Mouse (Mus musculus): ENCODE measurements around the gene Acot6.
"Not testable (repeated sequence)": the region's sequence is repeated elsewhere in the genome, so short reads cannot be mapped to it uniquely, and the experiment has no call there.

The Acot6 gene

DNA sequence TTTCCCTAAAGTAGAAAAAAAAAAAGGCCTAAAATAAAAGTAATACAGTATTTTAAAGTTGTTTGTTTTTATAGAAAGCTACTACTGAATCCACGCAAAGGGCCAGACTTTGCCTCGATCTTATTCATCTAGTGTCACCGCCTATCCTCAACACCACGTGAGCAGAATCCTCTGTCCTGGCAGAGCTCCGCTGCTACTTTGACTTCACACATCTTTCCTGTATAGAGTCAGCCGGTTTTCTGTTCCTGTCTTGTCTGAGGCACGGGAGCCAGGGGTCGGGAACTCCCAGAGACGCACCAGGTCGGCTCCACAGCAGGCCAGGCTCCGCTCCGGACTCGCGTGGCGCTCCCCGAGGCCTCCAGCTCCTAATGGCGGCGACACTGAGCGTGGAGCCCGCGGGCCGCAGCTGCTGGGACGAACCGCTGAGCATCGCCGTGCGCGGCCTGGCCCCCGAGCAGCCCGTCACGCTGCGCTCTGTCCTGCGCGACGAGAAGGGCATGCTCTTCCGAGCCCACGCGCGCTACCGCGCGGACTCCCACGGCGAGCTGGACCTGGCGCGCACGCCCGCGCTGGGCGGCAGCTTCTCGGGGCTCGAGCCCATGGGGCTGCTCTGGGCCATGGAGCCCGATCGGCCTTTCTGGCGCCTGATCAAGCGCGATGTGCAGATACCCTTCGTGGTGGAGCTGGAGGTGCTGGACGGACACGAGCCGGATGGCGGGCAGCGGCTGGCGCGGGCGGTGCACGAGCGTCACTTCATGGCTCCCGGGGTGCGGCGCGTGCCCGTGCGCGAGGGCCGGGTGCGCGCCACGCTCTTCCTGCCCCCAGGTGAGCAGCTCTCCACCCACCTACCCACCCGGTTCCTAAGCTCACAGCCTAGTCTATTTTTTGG is at the start of gene Acot6:
Gene Acot6, plus strand, starts transcription at position 51 of the 889 bp plus-strand sequence.
- DNase-seq, result peak; percentile 15

DNA sequence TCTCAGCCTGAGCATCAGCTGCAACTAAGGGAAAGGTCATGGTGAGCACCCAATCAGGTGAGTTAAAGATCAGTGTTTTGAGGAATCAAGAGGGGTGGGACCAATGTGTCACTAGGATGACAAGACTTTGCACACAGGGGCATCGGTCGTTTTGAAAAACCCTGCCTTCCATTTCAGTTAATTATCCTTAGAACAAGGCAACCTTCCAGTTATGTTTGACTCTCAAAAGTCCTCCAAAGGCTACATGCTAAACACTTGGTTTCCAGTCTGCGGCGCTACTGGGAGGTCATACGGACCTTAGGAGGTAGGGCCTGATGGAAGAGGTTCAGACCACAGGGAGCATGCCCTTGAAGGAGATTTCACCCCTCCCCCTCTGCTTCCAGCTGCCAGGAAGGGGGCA is 49.7 kb upstream of the Acot6 start:
- not testable (repeated sequence) for DNase-seq

GRCm38 (mm10) chr12:84051937-84052474 is 48.4 kb upstream of the Acot6 start, which contains the start of gene Acot3:
Gene Acot3, plus strand, starts transcription at chr12:84052144.
- DNase-seq, result no peak

DNA sequence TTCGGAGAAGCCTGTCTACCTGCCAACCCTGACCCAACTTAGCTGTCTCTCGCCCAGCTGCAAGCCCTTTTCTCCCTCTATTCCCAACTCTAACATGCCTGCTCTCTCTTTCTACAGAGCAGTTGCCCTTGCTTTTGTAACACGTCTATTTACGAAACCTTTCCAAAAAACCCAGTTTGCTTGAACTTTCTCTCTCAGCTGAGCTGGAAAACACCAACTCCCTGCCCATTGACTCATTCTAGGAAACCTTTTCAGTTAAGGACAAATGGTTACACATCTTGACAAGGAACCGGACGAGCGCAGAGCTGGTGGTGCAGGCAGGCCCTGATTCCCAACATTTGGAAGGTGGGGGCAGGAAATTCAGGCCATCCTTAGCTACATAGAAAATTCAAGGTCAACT is 47.8 kb upstream of the Acot6 start:
- no peak for DNase-seq

- DNase-seq, result no peak
These were observed 47.3 kb upstream of the Acot6 start for GRCm38 (mm10) chr12:84053173-84053572.

DNA sequence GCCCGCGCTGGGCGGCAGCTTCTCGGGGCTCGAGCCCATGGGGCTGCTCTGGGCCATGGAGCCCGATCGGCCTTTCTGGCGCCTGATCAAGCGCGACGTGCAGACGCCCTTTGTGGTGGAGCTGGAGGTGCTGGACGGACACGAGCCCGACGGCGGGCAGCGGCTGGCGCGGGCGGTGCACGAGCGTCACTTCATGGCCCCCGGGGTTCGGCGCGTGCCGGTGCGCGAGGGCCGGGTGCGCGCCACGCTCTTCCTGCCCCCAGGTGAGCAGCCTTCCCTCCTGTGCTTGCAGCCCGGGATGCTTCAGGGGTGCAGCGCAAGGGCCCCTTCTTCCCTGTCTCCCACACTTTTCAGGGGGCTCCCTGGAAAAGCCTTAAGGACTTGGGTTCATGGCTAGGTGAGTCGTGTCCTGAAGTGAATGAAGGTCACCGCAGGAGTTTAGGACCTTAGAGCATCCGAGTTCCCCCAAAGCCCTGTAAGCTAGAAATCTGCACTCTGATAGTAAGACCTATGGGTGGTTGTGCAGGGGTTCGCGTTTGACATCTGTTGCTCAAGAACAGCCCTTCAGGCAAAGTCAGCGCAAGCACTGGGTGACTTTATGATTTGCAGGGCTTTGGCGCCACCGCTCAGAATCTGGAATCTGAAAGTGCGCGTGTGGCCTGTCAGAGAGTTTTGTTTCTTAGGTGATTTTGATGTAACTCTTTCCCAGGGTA is 46.6 kb upstream of the Acot6 start:
- DNase-seq, result no peak

DNA sequence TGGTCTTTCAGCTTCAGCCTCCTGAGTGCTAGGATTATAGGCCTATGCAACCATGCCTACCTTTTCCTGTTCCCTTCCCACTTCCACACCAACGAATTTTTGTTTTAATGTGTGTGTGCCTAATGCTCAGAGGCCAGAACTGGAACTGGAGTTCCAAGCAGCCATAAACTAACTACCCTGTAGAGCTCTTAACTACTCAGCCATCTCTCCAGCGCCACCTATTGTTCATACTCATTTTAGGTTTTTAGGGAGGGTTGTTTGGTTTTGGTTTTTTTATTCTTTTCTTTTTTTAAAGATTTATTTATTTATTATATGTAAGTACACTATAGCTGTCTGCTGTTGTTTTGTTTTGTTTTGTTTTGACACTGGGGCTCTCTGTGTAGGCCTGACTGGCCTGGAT is 39.5 kb upstream of the Acot6 start:
- DNase-seq, result no peak

DNA sequence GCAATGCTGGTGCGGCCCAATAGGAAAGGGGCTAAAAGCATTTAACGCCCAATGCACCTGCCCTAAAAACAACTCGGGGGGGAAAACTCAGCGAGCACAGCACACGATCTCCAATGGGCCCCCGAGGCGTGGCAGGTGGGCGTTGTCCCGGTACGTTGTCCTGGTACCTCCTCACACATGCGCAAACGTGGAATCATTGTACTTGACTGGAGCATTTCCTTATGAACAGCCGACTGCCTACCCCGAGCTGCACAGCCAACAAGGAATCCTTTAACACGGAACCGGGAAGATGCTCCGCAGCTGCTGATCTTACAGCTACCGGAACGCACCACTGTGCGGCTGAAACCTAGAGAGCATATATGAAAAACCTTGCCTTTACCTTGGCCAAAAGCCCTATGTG is 38.1 kb upstream of the Acot6 start:
- DNase-seq, result no peak

DNA sequence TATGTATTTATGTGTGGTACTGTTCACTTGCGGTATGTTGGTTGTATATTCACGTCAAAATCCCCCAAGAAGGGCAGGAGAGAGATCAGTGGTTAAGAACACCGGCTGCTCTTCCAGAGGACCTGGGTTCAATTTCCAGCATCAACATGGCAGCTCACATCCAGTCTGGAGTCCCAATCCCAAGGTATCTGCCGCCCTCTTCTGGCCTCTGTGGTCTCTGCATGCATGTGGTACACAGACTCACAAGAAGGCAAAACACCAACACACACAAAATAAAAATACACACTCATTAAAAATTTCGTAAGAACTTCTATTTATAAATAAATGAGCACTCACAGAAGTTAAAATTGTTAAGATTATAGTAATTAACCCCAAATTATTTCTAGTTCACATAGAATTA is 37.2 kb upstream of the Acot6 start:
- DNase-seq, result no peak

- no peak for DNase-seq
These were observed 36.6 kb upstream of the Acot6 start for GRCm38 (mm10) chr12:84063833-84064232.

DNA sequence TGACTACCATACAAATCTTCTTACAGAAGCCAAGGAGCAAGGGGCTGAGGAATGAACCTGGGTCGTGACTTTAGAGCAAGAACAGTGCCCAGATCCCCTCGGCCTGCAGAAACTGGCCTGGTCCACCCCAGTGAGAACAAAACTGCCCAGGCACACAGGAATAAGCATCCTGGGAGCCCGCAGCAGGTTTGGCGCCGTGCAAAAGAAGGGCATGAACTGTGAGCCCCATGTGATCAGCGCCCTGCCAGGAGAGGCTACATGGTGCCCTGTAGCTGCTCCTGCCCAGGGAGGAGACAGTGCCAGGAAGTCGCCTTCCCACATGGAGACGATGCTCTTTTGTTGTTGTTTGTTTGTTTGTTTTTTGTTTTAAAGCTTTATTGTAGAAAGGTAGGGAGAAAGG is 35.8 kb upstream of the Acot6 start:
- DNase-seq, result no peak

- DNase-seq, result no peak
These were observed 32.7 kb upstream of the Acot6 start for GRCm38 (mm10) chr12:84067752-84068151.

GRCm38 (mm10) chr12:84068296-84068695 is 32.2 kb upstream of the Acot6 start:
- DNase-seq, result no peak

GRCm38 (mm10) chr12:84068986-84069385 is 31.5 kb upstream of the Acot6 start, which contains the start of gene Acot5:
Gene Acot5, plus strand, starts transcription at chr12:84069325.
- DNase-seq, result no peak

- peak; percentile 18 for DNase-seq
These were observed 30.9 kb upstream of the Acot6 start for GRCm38 (mm10) chr12:84069582-84069981.

DNA sequence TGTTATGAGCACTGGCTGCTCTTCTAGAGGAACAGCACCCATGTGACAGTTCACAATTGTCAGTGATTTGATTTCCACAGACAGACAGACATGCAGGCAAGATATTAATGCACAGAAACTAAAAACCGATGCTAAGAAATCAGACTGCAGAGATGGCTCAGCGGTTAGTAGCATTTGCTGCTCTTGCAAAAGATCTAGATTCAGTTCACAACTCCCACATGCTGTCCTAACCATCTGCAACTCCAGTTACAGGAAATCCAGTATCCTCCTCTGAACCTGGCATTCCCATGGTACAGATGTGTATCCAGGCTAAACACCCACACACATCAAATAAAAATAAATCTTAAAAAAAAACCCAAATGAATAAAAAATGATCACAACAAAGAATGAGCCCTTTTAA is 28.8 kb upstream of the Acot6 start:
- peak; percentile 84 for DNase-seq

GRCm38 (mm10) chr12:84077371-84077990 is 23.0 kb upstream of the Acot6 start:
- no peak for DNase-seq

DNA sequence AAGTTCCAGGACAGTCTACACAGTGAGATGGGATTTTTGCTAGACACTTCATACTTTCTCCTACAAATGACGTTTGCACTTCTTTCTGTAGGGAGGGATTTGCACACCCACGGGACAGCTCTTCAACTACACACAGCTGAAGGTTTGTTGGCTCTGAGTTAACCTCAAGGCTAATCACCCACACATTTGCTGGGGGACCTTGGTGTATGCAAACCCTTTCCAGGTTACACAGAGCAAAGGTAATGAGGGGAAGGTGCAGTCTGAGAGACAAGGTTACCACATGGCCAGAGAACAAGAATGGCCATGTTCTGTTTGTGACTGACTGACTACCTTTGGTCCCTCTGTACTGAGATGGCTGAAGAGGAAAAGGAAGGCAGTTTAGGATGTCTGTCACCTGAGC is 16.6 kb upstream of the Acot6 start:
- no peak for DNase-seq

DNA sequence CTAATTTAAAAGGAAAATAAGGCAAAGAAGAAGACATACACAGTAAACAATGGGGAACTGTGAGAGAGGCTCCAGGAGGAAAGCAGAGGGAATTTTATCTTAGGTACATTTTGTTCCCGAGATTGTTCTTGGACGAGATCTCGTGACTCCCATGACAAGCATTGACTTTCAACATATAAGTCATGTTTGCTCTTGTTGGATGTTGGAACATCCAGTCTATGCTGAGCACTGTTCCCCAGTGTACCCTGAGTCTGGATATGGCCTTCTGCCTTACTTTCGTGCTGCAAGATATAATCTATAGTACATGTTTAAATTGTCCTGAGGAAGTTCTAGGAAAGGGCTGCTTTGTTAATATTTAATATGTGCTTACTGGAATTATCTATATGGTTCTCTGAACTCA is 15.9 kb upstream of the Acot6 start:
- DNase-seq, result no peak

DNA sequence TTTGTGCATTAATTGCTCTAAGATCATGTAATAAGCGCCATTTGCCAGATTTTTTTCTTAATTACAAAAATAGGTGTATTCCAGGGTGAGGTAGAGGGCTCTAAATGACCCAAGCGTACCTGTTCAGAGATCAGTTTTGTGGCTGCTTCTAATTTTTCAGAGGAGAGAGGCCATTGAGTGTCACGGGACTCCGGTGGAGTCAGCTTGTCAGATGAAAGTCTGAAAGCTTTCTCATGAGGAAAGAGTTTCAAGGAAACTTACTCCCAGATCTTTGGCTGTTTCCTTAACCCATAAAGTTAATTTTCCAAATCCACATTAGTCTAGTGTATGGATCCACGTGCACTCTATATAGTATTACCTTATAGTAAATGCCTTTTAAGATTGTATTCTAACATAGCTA is 5.8 kb upstream of the Acot6 start:
- not testable (repeated sequence) for DNase-seq

DNA sequence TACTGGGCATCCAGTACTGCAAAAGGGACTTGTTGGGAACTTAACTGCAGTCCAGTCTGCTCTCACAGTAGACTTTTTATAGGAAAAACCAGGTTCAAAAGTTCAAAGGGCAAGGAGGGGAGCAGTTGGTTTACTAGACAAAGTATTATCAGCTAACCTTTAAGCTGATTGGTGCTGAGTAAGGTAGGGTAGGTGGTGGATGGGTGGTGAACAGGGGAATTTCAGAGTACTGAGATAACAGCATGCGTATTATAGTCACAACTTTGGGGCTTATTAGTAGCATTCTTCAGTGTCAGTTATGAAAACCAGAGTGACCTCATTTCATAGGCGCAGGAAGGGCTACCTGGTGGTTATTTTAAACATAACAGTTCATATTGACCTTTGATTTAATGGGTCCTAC is 849 bp upstream of the Acot6 start:
- DNase-seq, result no peak

- DNase-seq, result no peak
These were observed 383 bp upstream of the Acot6 start for GRCm38 (mm10) chr12:84100071-84100470.

- DNase-seq, result no peak
These were observed 1.0 kb downstream of the Acot6 start for GRCm38 (mm10) chr12:84101493-84101845.
